Mouse (Mus musculus) erythroblast, embryonic 14.5 days (primary cell): ENCODE results near the gene Fbrs.

Experiments
- GATA1 ChIP-seq: IDR thresholded peaks from 2 replicates; pipeline ENCODE4 v1.6.1; 2012; ENCODE audit warnings: low read length, inconsistent platforms, mixed read lengths
- TAL1 ChIP-seq: IDR thresholded peaks from 3 replicates; pipeline ENCODE4 v1.6.1; 2012; ENCODE audit warnings: low read length, inconsistent platforms, mixed read lengths

DNA sequence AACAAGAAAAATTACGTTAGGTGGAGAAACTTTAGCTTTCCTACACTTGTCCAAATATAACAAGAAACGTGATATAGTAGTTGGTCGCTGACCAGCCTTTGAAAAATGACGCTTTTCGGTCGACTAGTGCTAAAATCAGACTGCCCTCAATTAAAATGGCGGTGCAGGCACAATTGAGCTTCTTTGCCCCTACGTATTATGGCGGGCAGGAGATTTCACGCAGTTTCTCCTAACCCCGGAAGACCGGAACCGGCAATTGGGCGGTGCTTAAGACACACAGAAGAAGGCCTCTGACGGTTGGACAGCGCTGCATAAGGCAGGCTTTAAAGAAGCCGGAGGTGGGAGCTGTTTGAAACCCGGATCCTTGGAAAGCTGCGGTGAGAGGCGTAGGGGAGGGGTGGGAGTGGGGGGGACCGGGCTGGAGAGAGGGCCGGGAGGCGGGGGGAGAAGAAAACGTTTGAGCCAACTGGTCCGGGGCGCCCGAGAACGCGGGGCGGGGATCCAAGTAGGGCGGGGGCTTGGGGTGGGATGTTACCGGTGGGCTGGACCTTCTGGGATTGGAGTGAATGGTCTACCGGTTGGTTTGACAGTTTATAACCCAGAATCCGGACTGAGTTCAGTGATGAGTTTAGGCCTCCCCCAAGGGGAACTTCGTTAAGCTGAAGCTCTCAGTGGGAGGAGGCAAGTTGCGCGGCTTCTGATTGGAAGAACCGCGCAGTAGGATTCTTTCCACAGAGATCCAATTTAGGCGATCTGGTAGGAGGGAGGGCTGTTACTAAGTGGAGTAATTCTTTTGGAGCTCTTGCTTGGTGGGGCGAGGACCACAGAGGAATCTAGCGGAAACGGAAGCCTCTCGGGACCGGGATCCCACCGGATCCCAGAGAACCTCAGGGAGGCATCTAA, 8.0 kb upstream of the Fbrs start:
- TF ChIP-seq TAL1 = no peak
- TF ChIP-seq GATA1 = no peak
